Mouse (Mus musculus): ENCODE measurements around the gene Mapk8. TPM values are rescaled to one million over a fixed set of nuclear protein-coding genes. Genes with fewer than 3 reads are reported as not detected.

Mapk8 gene
- polyA plus RNA-seq, 1 experiment from 2014 or later = 24.5 TPM

GRCm38 (mm10) chr14:33418311-33418909 lies 28.5 kb downstream of the Mapk8 start:
- WGBS = 94% methylated on average over 3 of the region's 3 CpGs
- H3K9ac ChIP-seq (ENCODE audit: low read depth, low read length) = no peak overlapping the region
- H3K4me3 ChIP-seq (ENCODE audit: low read length) = no peak overlapping the region
- H3K9me3 ChIP-seq (ENCODE audit: control insufficient read depth, low read length) = no peaks in the 10 kb centered on the region
- H3K27me3 ChIP-seq (ENCODE audit: control insufficient read depth, insufficient read depth, low read length) = no peaks in the 10 kb centered on the region
- H3K27ac ChIP-seq (ENCODE audit: low read depth, low read length) = no peak overlapping the region
- no peaks in the 10 kb centered on the region for H3K36me3 ChIP-seq (ENCODE audit: control insufficient read depth, insufficient read depth, low read length)
- no peak for ATAC-seq (ENCODE audit: low FRiP score, low TSS enrichment)
- H3K4me2 ChIP-seq (replicated peaks; ENCODE audit: low read depth, low read length) = no peak overlapping the region
- H3K4me1 ChIP-seq (ENCODE audit: control insufficient read depth, insufficient read depth, low read length) = no peaks in the 10 kb centered on the region

DNA sequence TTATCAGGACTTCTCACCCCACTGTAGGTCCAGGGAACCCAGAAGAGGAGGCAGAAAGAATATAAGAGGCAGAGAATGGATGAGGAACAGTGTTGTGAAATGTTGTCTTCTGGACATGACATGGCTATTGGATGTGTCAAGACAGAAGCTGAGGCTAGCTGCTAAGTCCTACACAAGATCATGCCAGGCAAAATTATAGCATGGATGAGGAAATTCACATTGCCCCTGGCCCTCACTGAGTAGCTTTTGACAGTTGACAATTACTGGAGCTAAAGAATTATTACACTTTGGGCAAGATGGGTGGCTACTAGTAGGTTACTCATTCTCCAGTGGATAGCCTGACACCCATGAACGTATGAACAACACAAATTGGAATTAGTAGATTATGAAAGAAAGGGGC lies 31.2 kb downstream of the Mapk8 start:
- Histone ChIP-seq H3K4me2 (replicated peaks; ENCODE audit: low read depth, low read length) (no peak overlapping the region), H3K4me3 (ENCODE audit: low read length) (no peak overlapping the region), H3K27ac (ENCODE audit: low read depth, low read length) (no peak overlapping the region), H3K9ac (ENCODE audit: low read depth, low read length) (no peak overlapping the region), H3K9me3 (ENCODE audit: control insufficient read depth, low read length) (no peaks in the 10 kb centered on the region), H3K4me1 (ENCODE audit: control insufficient read depth, insufficient read depth, low read length) (no peaks in the 10 kb centered on the region), H3K36me3 (ENCODE audit: control insufficient read depth, insufficient read depth, low read length) (no peaks in the 10 kb centered on the region), H3K27me3 (ENCODE audit: control insufficient read depth, insufficient read depth, low read length) (no peaks in the 10 kb centered on the region)
- WGBS = 93% methylated on average over 1 of the region's 1 CpGs
- no peak for ATAC-seq (ENCODE audit: low FRiP score, low TSS enrichment)

DNA sequence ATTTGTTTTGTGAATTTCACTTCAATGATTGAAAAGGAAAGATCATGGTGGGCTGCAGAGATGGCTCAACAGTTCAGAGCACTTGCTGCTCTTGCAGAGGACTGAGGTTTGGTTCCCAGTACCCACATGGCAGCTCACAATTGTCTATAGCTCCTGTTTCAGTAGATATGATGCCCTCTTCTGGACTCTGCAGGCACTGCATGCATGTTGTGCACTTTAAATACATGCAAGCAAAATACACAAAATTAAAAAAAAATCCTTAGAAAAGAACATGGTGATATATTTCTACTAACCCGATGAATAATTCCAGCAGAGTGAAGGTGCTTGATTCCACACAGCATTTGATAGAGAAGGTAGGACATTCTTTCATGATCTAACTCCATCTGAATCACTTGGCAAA lies 44.6 kb downstream of the Mapk8 start:
- WGBS = 91% methylated on average over 1 of the region's 1 CpGs
- no peaks in the 10 kb centered on the region for H3K9me3 ChIP-seq (ENCODE audit: control insufficient read depth, low read length)
- H3K36me3 ChIP-seq (ENCODE audit: control insufficient read depth, insufficient read depth, low read length) = peaks cover 19% of the 10 kb centered on the region
- no peak for ATAC-seq (ENCODE audit: low FRiP score, low TSS enrichment)
- no peak overlapping the region for H3K4me2 ChIP-seq (replicated peaks; ENCODE audit: low read depth, low read length)
- no peak overlapping the region for H3K4me3 ChIP-seq (ENCODE audit: low read length)
- H3K4me1 ChIP-seq (ENCODE audit: control insufficient read depth, insufficient read depth, low read length) = no peaks in the 10 kb centered on the region
- H3K27me3 ChIP-seq (ENCODE audit: control insufficient read depth, insufficient read depth, low read length) = no peaks in the 10 kb centered on the region
- no peak overlapping the region for H3K27ac ChIP-seq (ENCODE audit: low read depth, low read length)
- no peak overlapping the region for H3K9ac ChIP-seq (ENCODE audit: low read depth, low read length)

DNA sequence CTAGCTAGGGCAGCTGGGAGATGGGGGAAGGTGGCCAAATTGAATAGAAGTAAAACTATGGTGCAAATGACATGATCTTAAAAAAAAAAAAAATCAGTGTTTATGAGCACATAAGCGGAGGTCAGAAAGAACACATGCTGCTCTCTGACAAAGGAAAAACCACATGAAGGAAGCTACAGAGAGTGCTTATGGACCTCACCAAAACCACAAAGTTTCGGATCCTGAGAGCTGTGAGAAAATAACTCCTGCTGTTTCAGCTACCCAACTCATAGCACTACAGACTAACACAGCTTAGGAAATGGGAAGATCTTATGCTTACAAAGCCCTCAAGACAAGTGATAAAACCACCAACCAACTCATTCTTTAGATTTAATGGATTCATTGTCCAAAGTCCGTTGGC lies 46.9 kb downstream of the Mapk8 start:
- Histone ChIP-seq H3K4me1 (ENCODE audit: control insufficient read depth, insufficient read depth, low read length) (no peaks in the 10 kb centered on the region), H3K27ac (ENCODE audit: low read depth, low read length) (no peak overlapping the region), H3K27me3 (ENCODE audit: control insufficient read depth, insufficient read depth, low read length) (no peaks in the 10 kb centered on the region), H3K4me3 (ENCODE audit: low read length) (no peak overlapping the region), H3K36me3 (ENCODE audit: control insufficient read depth, insufficient read depth, low read length) (peaks cover 10% of the 10 kb centered on the region; the same call in 1 of the 2 replicates), H3K9ac (ENCODE audit: low read depth, low read length) (no peak overlapping the region), H3K9me3 (ENCODE audit: control insufficient read depth, low read length) (no peaks in the 10 kb centered on the region), H3K4me2 (replicated peaks; ENCODE audit: low read depth, low read length) (no peak overlapping the region)
- no peak for ATAC-seq (ENCODE audit: low FRiP score, low TSS enrichment)
- 87% methylated on average over 3 of the region's 3 CpGs for WGBS

GRCm38 (mm10) chr14:33398065-33398860 lies 48.7 kb downstream of the Mapk8 start:
- H3K27me3 ChIP-seq (ENCODE audit: control insufficient read depth, insufficient read depth, low read length) = no peaks in the 10 kb centered on the region
- no peak overlapping the region for H3K27ac ChIP-seq (ENCODE audit: low read depth, low read length)
- no peak overlapping the region for H3K9ac ChIP-seq (ENCODE audit: low read depth, low read length)
- no peak for ATAC-seq (ENCODE audit: low FRiP score, low TSS enrichment)
- no peaks in the 10 kb centered on the region for H3K4me1 ChIP-seq (ENCODE audit: control insufficient read depth, insufficient read depth, low read length)
- no peak overlapping the region for H3K4me2 ChIP-seq (replicated peaks; ENCODE audit: low read depth, low read length)
- 83% methylated on average over 5 of the region's 5 CpGs for WGBS
- no peak overlapping the region for H3K4me3 ChIP-seq (ENCODE audit: low read length)
- H3K36me3 ChIP-seq (ENCODE audit: control insufficient read depth, insufficient read depth, low read length) = peaks cover 10% of the 10 kb centered on the region; the same call in 1 of the 2 replicates
- no peaks in the 10 kb centered on the region for H3K9me3 ChIP-seq (ENCODE audit: control insufficient read depth, low read length)

DNA sequence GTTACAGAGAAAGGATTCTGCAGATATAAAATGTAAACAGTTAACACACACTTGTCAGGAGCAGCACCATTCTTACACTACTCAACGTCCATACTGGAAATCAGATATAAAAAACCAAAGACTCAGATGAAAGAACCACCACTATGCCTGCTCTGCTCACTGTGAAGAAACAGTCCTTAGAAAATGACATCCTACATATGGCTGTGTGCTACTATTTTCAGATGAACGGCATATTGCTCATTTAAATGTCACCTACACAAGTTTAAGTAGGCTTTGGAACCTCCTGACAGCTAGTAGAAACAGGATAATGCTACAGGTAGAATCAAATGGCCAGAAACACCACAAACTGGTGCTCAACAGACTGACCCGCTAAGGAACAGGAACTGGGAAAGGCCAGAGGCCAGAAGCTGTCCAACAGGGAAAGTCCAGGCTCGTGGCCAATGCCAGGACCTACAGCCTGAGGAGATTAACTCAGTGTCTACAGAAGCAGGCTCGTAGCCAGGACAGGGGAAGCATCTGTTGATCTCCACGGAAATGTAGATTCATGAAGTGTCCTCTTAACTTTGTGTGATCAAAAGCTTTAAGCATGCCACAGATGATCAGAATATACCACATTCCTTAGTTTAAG lies 66.0 kb downstream of the Mapk8 start:
- H3K36me3 ChIP-seq (ENCODE audit: control insufficient read depth, insufficient read depth, low read length) = peaks cover 44% of the 10 kb centered on the region
- WGBS = 88% methylated on average over 6 of the region's 6 CpGs
- ATAC-seq (ENCODE audit: low FRiP score, low TSS enrichment) = no peak

DNA sequence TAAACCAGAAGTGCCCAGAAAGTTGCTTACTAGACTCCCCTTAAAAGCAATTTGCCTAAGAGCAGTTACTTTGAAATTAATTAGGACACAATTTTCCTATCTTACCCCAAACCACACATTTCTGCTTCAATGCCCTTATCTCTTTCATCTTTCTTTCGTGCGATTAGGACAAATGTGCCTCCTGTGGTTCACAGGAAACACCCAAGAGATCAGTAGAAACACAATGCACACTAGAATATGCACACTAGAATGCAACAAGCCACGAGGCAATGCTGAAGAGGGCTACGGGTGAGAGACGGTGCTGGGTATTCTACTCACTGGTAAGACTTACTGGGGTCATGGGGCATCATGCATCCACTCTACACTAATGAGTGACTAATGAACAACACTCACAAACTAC lies 68.2 kb downstream of the Mapk8 start:
- Histone ChIP-seq H3K27ac (ENCODE audit: low read depth, low read length) (no peak overlapping the region), H3K9me3 (ENCODE audit: control insufficient read depth, low read length) (no peaks in the 10 kb centered on the region), H3K9ac (ENCODE audit: low read depth, low read length) (no peak overlapping the region), H3K4me3 (ENCODE audit: low read length) (no peak overlapping the region), H3K4me1 (ENCODE audit: control insufficient read depth, insufficient read depth, low read length) (no peaks in the 10 kb centered on the region), H3K36me3 (ENCODE audit: control insufficient read depth, insufficient read depth, low read length) (peaks cover 38% of the 10 kb centered on the region), H3K27me3 (ENCODE audit: control insufficient read depth, insufficient read depth, low read length) (no peaks in the 10 kb centered on the region), H3K4me2 (replicated peaks; ENCODE audit: low read depth, low read length) (no peak overlapping the region)
- 84% methylated on average over 5 of the region's 5 CpGs for WGBS
- no peak for ATAC-seq (ENCODE audit: low FRiP score, low TSS enrichment)

More for the DNA sequence above, 66.0 kb downstream of the Mapk8 start:
- no peak overlapping the region for H3K4me3 ChIP-seq (ENCODE audit: low read length)
- no peak overlapping the region for H3K27ac ChIP-seq (ENCODE audit: low read depth, low read length)
- no peaks in the 10 kb centered on the region for H3K27me3 ChIP-seq (ENCODE audit: control insufficient read depth, insufficient read depth, low read length)
- H3K4me1 ChIP-seq (ENCODE audit: control insufficient read depth, insufficient read depth, low read length) = no peaks in the 10 kb centered on the region
- no peak overlapping the region for H3K4me2 ChIP-seq (replicated peaks; ENCODE audit: low read depth, low read length)
- no peak overlapping the region for H3K9ac ChIP-seq (ENCODE audit: low read depth, low read length)
- no peaks in the 10 kb centered on the region for H3K9me3 ChIP-seq (ENCODE audit: control insufficient read depth, low read length)

DNA sequence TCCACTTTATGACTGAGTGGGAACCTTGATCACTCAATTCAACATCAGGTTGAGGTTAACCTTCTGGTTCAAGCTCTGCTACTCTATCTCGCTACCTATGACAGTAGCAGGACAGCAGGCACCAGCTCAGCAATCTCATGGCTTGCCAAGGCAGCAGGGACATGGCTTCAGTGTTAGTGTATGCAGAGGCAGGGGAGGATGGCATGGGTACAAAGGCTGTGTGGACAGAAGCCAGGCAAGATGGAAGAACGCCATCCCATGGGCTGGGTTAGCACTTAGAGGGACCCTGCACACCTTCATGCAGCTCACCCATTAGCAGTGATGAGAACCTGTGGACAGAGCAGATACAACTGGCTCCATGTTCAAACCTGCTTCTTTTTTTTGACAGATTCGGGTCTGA lies 69.7 kb downstream of the Mapk8 start:
- H3K27me3 ChIP-seq (ENCODE audit: control insufficient read depth, insufficient read depth, low read length) = no peaks in the 10 kb centered on the region
- H3K9me3 ChIP-seq (ENCODE audit: control insufficient read depth, low read length) = no peaks in the 10 kb centered on the region

GRCm38 (mm10) chr14:33374089-33374488 lies 72.9 kb downstream of the Mapk8 start:
- H3K4me1 ChIP-seq (ENCODE audit: control insufficient read depth, insufficient read depth, low read length) = peaks cover 12% of the 10 kb centered on the region; the same call in 1 of the 2 replicates
- ATAC-seq (ENCODE audit: low FRiP score, low TSS enrichment) = no peak
- no peaks in the 10 kb centered on the region for H3K9me3 ChIP-seq (ENCODE audit: control insufficient read depth, low read length)
- H3K4me2 ChIP-seq (replicated peaks; ENCODE audit: low read depth, low read length) = no peak overlapping the region
- no peak overlapping the region for H3K4me3 ChIP-seq (ENCODE audit: low read length)
- 91% methylated on average over 1 of the region's 1 CpGs for WGBS
- H3K27ac ChIP-seq (ENCODE audit: low read depth, low read length) = no peak overlapping the region
- H3K27me3 ChIP-seq (ENCODE audit: control insufficient read depth, insufficient read depth, low read length) = no peaks in the 10 kb centered on the region
- H3K36me3 ChIP-seq (ENCODE audit: control insufficient read depth, insufficient read depth, low read length) = peaks cover 3% of the 10 kb centered on the region; the same call in 1 of the 2 replicates
- H3K9ac ChIP-seq (ENCODE audit: low read depth, low read length) = no peak overlapping the region

More for the DNA sequence above, 69.7 kb downstream of the Mapk8 start:
- ATAC-seq (ENCODE audit: low FRiP score, low TSS enrichment) = 0 out of 2 replicates have a peak, but pooled peaks have one; percentile 43
- no peak overlapping the region for H3K9ac ChIP-seq (ENCODE audit: low read depth, low read length)
- 97% methylated on average over 3 of the region's 3 CpGs for WGBS
- no peak overlapping the region for H3K4me2 ChIP-seq (replicated peaks; ENCODE audit: low read depth, low read length)
- H3K36me3 ChIP-seq (ENCODE audit: control insufficient read depth, insufficient read depth, low read length) = peaks cover 25% of the 10 kb centered on the region
- no peak overlapping the region for H3K4me3 ChIP-seq (ENCODE audit: low read length)
- no peak overlapping the region for H3K27ac ChIP-seq (ENCODE audit: low read depth, low read length)
- H3K4me1 ChIP-seq (ENCODE audit: control insufficient read depth, insufficient read depth, low read length) = no peaks in the 10 kb centered on the region

Data from kidney, embryonic 14.5 days (tissue).